8 mouse cellular contexts compared by ENCODE assay signal in the genomic region with DNA sequence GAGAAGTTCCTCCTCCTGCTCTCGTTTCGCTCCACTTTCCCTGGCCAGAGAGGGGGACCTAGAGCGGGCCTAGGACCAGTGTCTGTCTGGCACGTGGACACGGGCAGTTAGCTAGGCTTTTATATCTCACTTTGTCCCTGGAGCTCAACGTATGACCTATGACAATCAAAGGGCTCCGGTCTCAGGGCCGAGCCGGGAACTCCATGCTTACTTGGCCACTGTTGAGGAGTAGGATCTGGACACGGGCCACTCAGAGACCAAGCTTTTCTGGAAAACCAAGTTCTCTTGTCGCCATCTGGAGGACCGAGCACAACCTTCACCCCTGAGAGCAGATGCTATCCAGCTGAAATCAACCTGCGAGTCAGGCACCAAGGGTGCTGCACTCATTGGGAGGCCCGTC. TPM values are rescaled to one million over a fixed set of nuclear protein-coding genes. Genes with fewer than 3 reads are reported as not detected.
A peak's percentile ranks its signal among the peaks of the same experiment; 100 is the strongest.
DNase-seq lines count a peak whose midpoint lies in the region; ATAC-seq and TF ChIP-seq lines count a peak whose summit lies in the region.

No protein-coding gene starts in this region.

- H3K4me1 ChIP-seq in MEL (ENCODE audit: control insufficient read depth in 1 of 2, insufficient read depth in 2 of 2, low read length in 2 of 2) = peaks cover 6 to 12% of the 10 kb centered on the region in 2 experiments
- peaks cover 12% of the 10 kb centered on the region; the same call in 1 of the 2 replicates for H3K4me1 ChIP-seq in embryonic fibroblast, embryonic 13.5 days (ENCODE audit: control insufficient read depth, insufficient read depth, low read length)
- H3K4me1 ChIP-seq in heart, embryonic 16.5 days (ENCODE audit: control insufficient read depth, insufficient read depth, low read length) = peaks cover 19% of the 10 kb centered on the region
- peaks cover 25% of the 10 kb centered on the region for H3K4me1 ChIP-seq in stomach, embryonic 15.5 days

- H3K4me2 ChIP-seq in heart, embryonic 16.5 days (ENCODE audit: low read depth, low read length) = peak overlapping the region; percentile 94
- peak overlapping the region; percentile 87 for H3K4me2 ChIP-seq in stomach, embryonic 15.5 days

- no peak for TF ChIP-seq EP300 in MEL (IDR thresholded peaks at IDR 0.05; ENCODE audit: low read depth in 1 of 2, low read length in 2 of 2)

- H3K4me3 ChIP-seq in MEL (ENCODE audit: control insufficient read depth in 1 of 2, insufficient read depth in 1 of 2, low read depth in 2 of 2, low read length in 2 of 2) = peak overlapping the region; percentile 47 to 60
- no peak overlapping the region for H3K4me3 ChIP-seq in embryonic fibroblast, embryonic 13.5 days (ENCODE audit: insufficient read depth, low read length)
- peak overlapping the region; percentile 54 for H3K4me3 ChIP-seq in heart, embryonic 16.5 days (ENCODE audit: low read length)
- peak overlapping the region; percentile 46 for H3K4me3 ChIP-seq in stomach, embryonic 15.5 days (replicated peaks)

- no peaks in the 10 kb centered on the region for H3K9me3 ChIP-seq in MEL (replicated peaks; ENCODE audit: insufficient read depth, low read length)
- no peaks in the 10 kb centered on the region for H3K9me3 ChIP-seq in heart, embryonic 16.5 days (replicated peaks; ENCODE audit: control insufficient read depth, low read length)
- no peaks in the 10 kb centered on the region for H3K9me3 ChIP-seq in stomach, embryonic 15.5 days

- no peaks in the 10 kb centered on the region for H3K79me2 ChIP-seq in MEL (ENCODE audit: control insufficient read depth, insufficient read depth, low read length, poor library complexity)

- no peaks in the 10 kb centered on the region for H3K36me3 ChIP-seq in MEL (ENCODE audit: control insufficient read depth in 1 of 2, insufficient read depth in 2 of 2, low read length in 2 of 2)
- H3K36me3 ChIP-seq in heart, embryonic 16.5 days (ENCODE audit: control insufficient read depth, insufficient read depth) = no peaks in the 10 kb centered on the region
- no peaks in the 10 kb centered on the region for H3K36me3 ChIP-seq in stomach, embryonic 15.5 days

- peak; percentile 26 for TF ChIP-seq RAD21 in MEL (IDR thresholded peaks at IDR 0.05; ENCODE audit: low read depth, low read length)

- no peaks in the 10 kb centered on the region for H3K27me3 ChIP-seq in MEL (ENCODE audit: control insufficient read depth in 1 of 2, insufficient read depth in 2 of 2, low read length in 2 of 2)
- peaks cover 3% of the 10 kb centered on the region; the same call in 1 of the 2 replicates for H3K27me3 ChIP-seq in heart, embryonic 16.5 days (ENCODE audit: control insufficient read depth, insufficient read depth, low read length)
- H3K27me3 ChIP-seq in stomach, embryonic 15.5 days (replicated peaks) = no peaks in the 10 kb centered on the region

- TF ChIP-seq POLR2A in MEL (IDR thresholded peaks at IDR 0.05; ENCODE audit: control insufficient read depth in 1 of 2, insufficient read depth in 1 of 2, low read depth in 1 of 2, low read length in 2 of 2, poor library complexity in 1 of 2) = no peak
- peak; percentile 34 for TF ChIP-seq POLR2A in embryonic fibroblast, embryonic 13.5 days (IDR thresholded peaks at IDR 0.05; ENCODE audit: low read depth, low read length)

- H3K27ac ChIP-seq in MEL (ENCODE audit: control insufficient read depth, low read depth, low read length) = no peak overlapping the region
- H3K27ac ChIP-seq in embryonic fibroblast, embryonic 13.5 days (ENCODE audit: insufficient read depth, low read length) = peak overlapping the region; percentile 15; the same call in 1 of the 2 replicates
- H3K27ac ChIP-seq in heart, embryonic 16.5 days (ENCODE audit: low read length) = no peak overlapping the region
- H3K27ac ChIP-seq in stomach, embryonic 15.5 days = no peak overlapping the region

- DNase-seq in MEL (ENCODE audit: low read depth, low spot score) = peak; percentile 58
- DNase-seq in adrenal gland, postnatal 36 days = peak; percentile 72 to 78
- DNase-seq in kidney, postnatal 14 days = peak; percentile 81

- TF ChIP-seq CTCF in MEL (IDR thresholded peaks at IDR 0.05 in 2 of 3, conservative IDR thresholded peaks at IDR 0.05 in 1 of 3; ENCODE audit: control insufficient read depth in 1 of 3, insufficient read depth in 1 of 3, low read depth in 2 of 3, low read length in 3 of 3, poor library complexity in 1 of 3, severe bottlenecking in 1 of 3) = peak; percentile 13 to 41 (median 26); a peak in 3 of 6 replicates
- peak; percentile 44; the same call in 1 of the 2 replicates for TF ChIP-seq CTCF in embryonic fibroblast, embryonic 13.5 days (IDR thresholded peaks at IDR 0.05; ENCODE audit: borderline replicate concordance, insufficient read depth, low read length)

- 14% methylated on average over 14 of the region's 14 CpGs for WGBS in heart, embryonic 16.5 days
- WGBS in stomach, embryonic 15.5 days = 11% methylated on average over 14 of the region's 14 CpGs

- peak overlapping the region; percentile 55 for H3K9ac ChIP-seq in MEL (ENCODE audit: control insufficient read depth, low read depth, low read length, poor library complexity, severe bottlenecking)
- peak overlapping the region; percentile 78 for H3K9ac ChIP-seq in heart, embryonic 16.5 days (ENCODE audit: low read length)
- no peak overlapping the region for H3K9ac ChIP-seq in stomach, embryonic 15.5 days

- ATAC-seq in heart, embryonic 16.5 days (replicated peaks; ENCODE audit: extremely low read depth, insufficient read depth, low FRiP score) = peak; percentile 19; the same call in 1 of the 2 replicates
- ATAC-seq in megakaryocyte progenitor cell, adult 5-6 weeks (replicated peaks; ENCODE audit: poor library complexity) = peak; percentile 19; the same call in 1 of the 2 replicates
- peak; percentile 32 for ATAC-seq in stomach, embryonic 15.5 days (ENCODE audit: insufficient read depth, low FRiP score, low read depth)
- no peak for ATAC-seq in inflammation-experienced regulatory T-cells, adult 6 months

TF ChIP-seq in MEL, 35 proteins besides CTCF, POLR2A, EP300 and RAD21:
- TF ChIP-seq USF1 (IDR thresholded peaks at IDR 0.05; ENCODE audit: low read depth, low read length) (0 out of 2 replicates have a peak, but pooled peaks have one; percentile 9), MAFK (IDR thresholded peaks at IDR 0.05; ENCODE audit: borderline replicate concordance, low read depth, low read length) (no peak), SMC3 (IDR thresholded peaks at IDR 0.05; ENCODE audit: low read depth, low read length) (peak; percentile 17; the same call in 1 of the 2 replicates), MXI1 (IDR thresholded peaks at IDR 0.05; ENCODE audit: low read depth, low read length) (no peak), MYB (IDR thresholded peaks at IDR 0.05; ENCODE audit: low read depth, low read length) (no peak)
TF ChIP-seq in MEL: peak in this region for 2.

RNA-seq across cellular contexts. Expression of a gene that starts 6.1 kb away (rescaled TPM):
- not detected in 2 replicates for total RNA-seq in MEL (2012; rRNA removed)
- polyA plus RNA-seq in MEL (2012; ENCODE audit: insufficient read depth in 1 of 2, insufficient read length in 2 of 2, low read depth in 1 of 2, low replicate concordance in 2 of 2, missing spikeins in 1 of 2) = not detected
- total RNA-seq in adrenal gland, postnatal 36 days (2021) = 1 to 10 TPM; 6.8 to 9.2 TPM
- 82.8 and 101 TPM in 2 replicates for polyA plus RNA-seq in embryonic fibroblast, embryonic 13.5 days (2011; ENCODE audit: insufficient read length, low read depth, missing spikeins)
- 23.5 and 24.7 TPM in 2 replicates for polyA plus RNA-seq in heart, embryonic 16.5 days (2015; fragmentation: Nextera tagmentation; extraction: Ambion mirVana)
- not detected in 2 replicates for total RNA-seq in megakaryocyte progenitor cell, adult 5-6 weeks (2015)
- not detected in 2 replicates for total RNA-seq in megakaryocyte progenitor cell, adult 5-6 weeks (2017)
- polyA plus RNA-seq in stomach, embryonic 15.5 days (2015; fragmentation: Nextera tagmentation; extraction: Ambion mirVana) = 42.3 and 44.1 TPM in 2 replicates
- not detected for polyA plus RNA-seq in inflammation-experienced regulatory T-cells, adult 6 months (2017; shearing (Covaris generic))

RNA-seq across cellular contexts. Expression of a gene that starts 44.4 kb away (rescaled TPM):
- total RNA-seq in MEL (2012; rRNA removed) = not detected in 2 replicates
- polyA plus RNA-seq in MEL (2012; ENCODE audit: insufficient read depth in 1 of 2, insufficient read length in 2 of 2, low read depth in 1 of 2, low replicate concordance in 2 of 2, missing spikeins in 1 of 2) = not detected
- 1 to 10 TPM; 1.4 to 1.6 TPM for total RNA-seq in adrenal gland, postnatal 36 days (2021)
- 47.9 and 79.9 TPM in 2 replicates for polyA plus RNA-seq in embryonic fibroblast, embryonic 13.5 days (2011; ENCODE audit: insufficient read length, low read depth, missing spikeins)
- 1.7 TPM in 2 replicates for polyA plus RNA-seq in heart, embryonic 16.5 days (2015; fragmentation: Nextera tagmentation; extraction: Ambion mirVana)
- total RNA-seq in megakaryocyte progenitor cell, adult 5-6 weeks (2015) = not detected in 2 replicates
- total RNA-seq in megakaryocyte progenitor cell, adult 5-6 weeks (2017) = not detected in 2 replicates
- 13.0 and 14.0 TPM in 2 replicates for polyA plus RNA-seq in stomach, embryonic 15.5 days (2015; fragmentation: Nextera tagmentation; extraction: Ambion mirVana)
- not detected for polyA plus RNA-seq in inflammation-experienced regulatory T-cells, adult 6 months (2017; shearing (Covaris generic))

RNA-seq across cellular contexts. Expression of a gene that starts 55.4 kb away (rescaled TPM):
- total RNA-seq in MEL (2012; rRNA removed) = 177 and 182 TPM in 2 replicates
- 100 to 1,000 TPM in 1 of 2 experiments, not detected in 1; 315 TPM for polyA plus RNA-seq in MEL (2012; ENCODE audit: insufficient read depth in 1 of 2, insufficient read length in 2 of 2, low read depth in 1 of 2, low replicate concordance in 2 of 2, missing spikeins in 1 of 2)
- total RNA-seq in adrenal gland, postnatal 36 days (2021) = 100 to 1,000 TPM; 212 to 215 TPM
- polyA plus RNA-seq in embryonic fibroblast, embryonic 13.5 days (2011; ENCODE audit: insufficient read length, low read depth, missing spikeins) = 108 and 181 TPM in 2 replicates
- polyA plus RNA-seq in heart, embryonic 16.5 days (2015; fragmentation: Nextera tagmentation; extraction: Ambion mirVana) = 342 and 379 TPM in 2 replicates
- 81.8 and 87.0 TPM in 2 replicates for total RNA-seq in megakaryocyte progenitor cell, adult 5-6 weeks (2015)
- total RNA-seq in megakaryocyte progenitor cell, adult 5-6 weeks (2017) = 36.7 and 48.2 TPM in 2 replicates
- polyA plus RNA-seq in stomach, embryonic 15.5 days (2015; fragmentation: Nextera tagmentation; extraction: Ambion mirVana) = 188 and 218 TPM in 2 replicates
- 100 to 1,000 TPM; 198 to 209 (median 201) TPM for polyA plus RNA-seq in inflammation-experienced regulatory T-cells, adult 6 months (2017; shearing (Covaris generic))

Comparison
In these comparisons a context has a peak if more than half of its experiments do, and no peak if none do; other contexts are left out.
1. RNA of a gene that starts 6.1 kb away (polyA plus RNA-seq): 82.8 to 101 TPM in embryonic fibroblast, embryonic 13.5 days, 42.3 to 44.1 TPM in stomach, embryonic 15.5 days and 23.5 to 24.7 TPM in heart, embryonic 16.5 days; not detected in inflammation-experienced regulatory T-cells, adult 6 months and not detected in MEL; every median in the first group is over 10 times any median in the second.
2. Peak in every context shown above with its lines, with median percentiles within 50 percentile points of each other: DNase-seq.